ENCODE assay signal across 22 mouse cellular contexts in genomic region chr5:32051899-32052298, GRCm38 (mm10).
DNase-seq lines count a peak whose midpoint lies in the region; ATAC-seq and TF ChIP-seq lines count a peak whose summit lies in the region.
"Had no signal": no experiment of that assay in that cellular context is flagged by ENCODE, and none has a peak within 500 bp of the region (broad histone marks: within the 10 kb centered on the region; RNA-seq: fewer than 3 reads in every experiment).

No protein-coding gene starts in this region.

- H3K4me1 ChIP-seq in embryonic facial prominence, embryonic 15.5 days, result 0 out of 2 replicates have a peak, but pooled peaks cover 5% of the 10 kb centered on the region
- no peaks in the 10 kb centered on the region; the same call in 1 of the 2 replicates for H3K4me1 ChIP-seq in embryonic facial prominence, embryonic 10.5 days
- 0 out of 2 replicates have a peak, but pooled peaks cover 3% of the 10 kb centered on the region for H3K4me1 ChIP-seq in intestine, embryonic 15.5 days (replicated peaks)
- no peaks in the 10 kb centered on the region for H3K4me1 ChIP-seq in midbrain, embryonic 13.5 days (replicated peaks)
- H3K4me1 ChIP-seq: forebrain, embryonic 12.5 days; forebrain, embryonic 15.5 days; hindbrain, embryonic 13.5 days had no signal

- H3K4me2 ChIP-seq in embryonic facial prominence, embryonic 15.5 days (replicated peaks), result no peak overlapping the region
- H3K4me2 ChIP-seq in myocyte (ENCODE audit: low read depth), result peak overlapping the region; percentile 41
- no peak overlapping the region for H3K4me2 ChIP-seq in intestine, embryonic 15.5 days (replicated peaks)
- no peak overlapping the region for H3K4me2 ChIP-seq in midbrain, embryonic 13.5 days (replicated peaks)
- H3K4me2 ChIP-seq: forebrain, embryonic 12.5 days; forebrain, embryonic 15.5 days; heart, embryonic 11.5 days; hindbrain, embryonic 13.5 days had no signal

- 54% methylated on average over 1 of the region's 1 CpGs for whole genome bisulfite sequencing in embryonic facial prominence, embryonic 15.5 days
- WGBS in embryonic facial prominence, embryonic 10.5 days, result 77% methylated on average over 1 of the region's 1 CpGs
- 61% methylated on average over 1 of the region's 1 CpGs for WGBS in intestine, embryonic 15.5 days
- 76% methylated on average over 1 of the region's 1 CpGs for WGBS in midbrain, embryonic 13.5 days

- no peak overlapping the region for H3K4me3 ChIP-seq in embryonic facial prominence, embryonic 15.5 days (replicated peaks)
- no peak overlapping the region for H3K4me3 ChIP-seq in embryonic facial prominence, embryonic 10.5 days
- no peak overlapping the region for H3K4me3 ChIP-seq in myocyte
- H3K4me3 ChIP-seq in intestine, embryonic 15.5 days (replicated peaks), result no peak overlapping the region
- H3K4me3 ChIP-seq in midbrain, embryonic 13.5 days (replicated peaks), result no peak overlapping the region
- H3K4me3 ChIP-seq: erythroblast, embryonic 14.5 days; forebrain, embryonic 12.5 days; forebrain, embryonic 15.5 days; hindbrain, embryonic 13.5 days had no signal

- no peak for TF ChIP-seq POLR2A in myocyte (IDR thresholded peaks at IDR 0.05; ENCODE audit: insufficient read length, low read depth)

- no peak for ATAC-seq in embryonic facial prominence, embryonic 15.5 days (ENCODE audit: insufficient number of reproducible peaks, low FRiP score, low TSS enrichment, low read depth)
- no peak for ATAC-seq in intestine, embryonic 15.5 days
- no peak for ATAC-seq in midbrain, embryonic 13.5 days
- ATAC-seq: activated CD4-positive, CD25-positive, alpha-beta regulatory T cell, adult 4 months; forebrain, embryonic 15.5 days; hindbrain, embryonic 16.5 days; intestine, postnatal 0 days had no signal

- H3K27me3 ChIP-seq in embryonic facial prominence, embryonic 15.5 days, result no peaks in the 10 kb centered on the region
- no peaks in the 10 kb centered on the region for H3K27me3 ChIP-seq in embryonic facial prominence, embryonic 10.5 days (replicated peaks; ENCODE audit: low read depth, poor library complexity, severe bottlenecking)
- H3K27me3 ChIP-seq in myocyte (ENCODE audit: control insufficient read depth, insufficient read depth, insufficient read length), result no peaks in the 10 kb centered on the region
- H3K27me3 ChIP-seq in intestine, embryonic 15.5 days (replicated peaks), result no peaks in the 10 kb centered on the region
- no peaks in the 10 kb centered on the region for H3K27me3 ChIP-seq in midbrain, embryonic 13.5 days
- H3K27me3 ChIP-seq: forebrain, embryonic 12.5 days; forebrain, embryonic 15.5 days; hindbrain, embryonic 13.5 days had no signal

- DNase-seq in embryonic facial prominence, embryonic 10.5 days (ENCODE audit: low spot score), result no peak
- DNase-seq in NIH3T3 (ENCODE audit: low read depth), result peak; percentile 63
- DNase-seq: adrenal gland, adult 8-10 months; adrenal gland, postnatal 25 days; cerebellum, adult 11-12 months; cerebellum, adult 8-10 months; cerebellum, postnatal 10 days; cerebellum, postnatal 36 days; embryo, embryonic 11 days; kidney, adult 2 months had no signal

- H3K9me3 ChIP-seq in embryonic facial prominence, embryonic 15.5 days (replicated peaks), result no peaks in the 10 kb centered on the region
- H3K9me3 ChIP-seq in embryonic facial prominence, embryonic 10.5 days, result no peaks in the 10 kb centered on the region
- no peaks in the 10 kb centered on the region for H3K9me3 ChIP-seq in intestine, embryonic 15.5 days
- no peaks in the 10 kb centered on the region for H3K9me3 ChIP-seq in midbrain, embryonic 13.5 days
- H3K9me3 ChIP-seq: forebrain, embryonic 12.5 days; forebrain, embryonic 15.5 days; hindbrain, embryonic 13.5 days had no signal

- H3K79me2 ChIP-seq in myocyte (ENCODE audit: control insufficient read depth, insufficient read depth), result no peaks in the 10 kb centered on the region

- H3K9ac ChIP-seq in embryonic facial prominence, embryonic 15.5 days, result no peak overlapping the region
- H3K9ac ChIP-seq in intestine, embryonic 15.5 days, result no peak overlapping the region
- no peak overlapping the region for H3K9ac ChIP-seq in midbrain, embryonic 13.5 days (replicated peaks)
- H3K9ac ChIP-seq: forebrain, embryonic 12.5 days; forebrain, embryonic 15.5 days; hindbrain, embryonic 13.5 days had no signal

- no peaks in the 10 kb centered on the region for H3K36me3 ChIP-seq in embryonic facial prominence, embryonic 15.5 days
- H3K36me3 ChIP-seq in embryonic facial prominence, embryonic 10.5 days (replicated peaks), result no peaks in the 10 kb centered on the region
- H3K36me3 ChIP-seq in myocyte (ENCODE audit: control insufficient read depth, insufficient read depth), result no peaks in the 10 kb centered on the region
- H3K36me3 ChIP-seq in intestine, embryonic 15.5 days, result no peaks in the 10 kb centered on the region
- H3K36me3 ChIP-seq in midbrain, embryonic 13.5 days, result no peaks in the 10 kb centered on the region
- H3K36me3 ChIP-seq: forebrain, embryonic 12.5 days; forebrain, embryonic 15.5 days; hindbrain, embryonic 13.5 days had no signal

- 0 out of 2 replicates have a peak overlapping the region, but pooled peaks have one; percentile 3 for H3K27ac ChIP-seq in embryonic facial prominence, embryonic 15.5 days (replicated peaks)
- H3K27ac ChIP-seq in embryonic facial prominence, embryonic 10.5 days (replicated peaks), result no peak overlapping the region
- H3K27ac ChIP-seq in intestine, embryonic 15.5 days, result no peak overlapping the region
- H3K27ac ChIP-seq in midbrain, embryonic 13.5 days, result no peak overlapping the region
- H3K27ac ChIP-seq: forebrain, embryonic 12.5 days; forebrain, embryonic 15.5 days; hindbrain, embryonic 13.5 days had no signal

- no peak overlapping the region for H3ac ChIP-seq in myocyte (ENCODE audit: control insufficient read depth, insufficient read length)

TF ChIP-seq in myocyte, 11 proteins besides CTCF, POLR2A, EP300 and RAD21:
- TF ChIP-seq E2F4 (IDR thresholded peaks at IDR 0.05; ENCODE audit: insufficient read depth) (no peak), SRF (IDR thresholded peaks at IDR 0.05; ENCODE audit: control insufficient read depth, insufficient read length, low read depth) (no peak), MAX (IDR thresholded peaks at IDR 0.05; ENCODE audit: low read depth) (no peak), MYOG (IDR thresholded peaks at IDR 0.05; ENCODE audit: control insufficient read depth in 1 of 3, insufficient read depth in 1 of 3, insufficient read length in 2 of 3, low read depth in 2 of 3) (no peak), CEBPB (IDR thresholded peaks at IDR 0.05; ENCODE audit: insufficient read depth, poor library complexity, severe bottlenecking) (0 out of 2 replicates have a peak, but pooled peaks have one; percentile 3), TCF12 (IDR thresholded peaks at IDR 0.05; ENCODE audit: insufficient read depth, poor library complexity, severe bottlenecking) (no peak), REST (IDR thresholded peaks at IDR 0.05; ENCODE audit: insufficient read depth, insufficient read length) (no peak), POLR2AphosphoS2 (IDR thresholded peaks at IDR 0.05; ENCODE audit: insufficient read length, low read depth) (no peak), TCF3 (IDR thresholded peaks at IDR 0.05; ENCODE audit: insufficient read length, low read depth) (no peak)
